Mouse (Mus musculus) fat pad, adult 2 months (tissue): ENCODE data around the gene Spin2f.
"Not testable (repeated sequence)": the region's sequence is repeated elsewhere in the genome, so short reads cannot be mapped to it uniquely, and the experiment has no call there.

ENCODE experiments used
- DNase-seq: peaks from one replicate; pipeline ENCODE4 v3.0.0-alpha.2; 2011; ENCODE audit warnings: low read depth, low spot score; ENCODE audit errors: extremely low read depth

Gene Spin2f

GRCm38 (mm10) chrX:31253594-31253993, at the start of gene Spin2f:
TSS of gene Spin2f (plus strand) at chrX:31253894.
- DNase-seq: not testable (repeated sequence)

GRCm38 (mm10) chrX:31212136-31212535, 41.6 kb upstream of the Spin2f start:
- DNase-seq: not testable (repeated sequence)

- not testable (repeated sequence) for DNase-seq
Measured at GRCm38 (mm10) chrX:31223536-31223935, 30.2 kb upstream of the Spin2f start.

- not testable (repeated sequence) for DNase-seq
Measured at GRCm38 (mm10) chrX:31235088-31235487, 18.6 kb upstream of the Spin2f start.

- DNase-seq: not testable (repeated sequence)
Measured at GRCm38 (mm10) chrX:31241754-31242153, 11.9 kb upstream of the Spin2f start.
